Mouse (Mus musculus) heart, embryonic 10.5 days (tissue): ENCODE results near the gene Rell1. TPM values are rescaled to one million over a fixed set of nuclear protein-coding genes. Genes with fewer than 3 reads are reported as not detected.

Experiments
- DNase-seq: peaks from one replicate; pipeline ENCODE4 v3.0.0-alpha.2; 2017; ENCODE audit warnings: low spot score
- H3K27ac ChIP-seq: fragments of 300-500 bp; sonication (generic); 2 replicates; pipeline ENCODE4 v1.5.1; 2016; ENCODE audit warnings: mild to moderate bottlenecking
- H3K27me3 ChIP-seq: fragments of 300-500 bp; sonication (generic); 2 replicates; pipeline ENCODE4 v1.6.1; 2016; ENCODE audit warnings: mild to moderate bottlenecking; ENCODE audit not compliant: poor library complexity, insufficient read depth, severe bottlenecking
- H3K36me3 ChIP-seq: fragments of 300-500 bp; sonication (generic); 2 replicates; pipeline ENCODE4 v1.6.1; 2016; ENCODE audit warnings: mild to moderate bottlenecking, moderate library complexity
- H3K4me1 ChIP-seq: fragments of 300-500 bp; sonication (generic); 2 replicates; pipeline ENCODE4 v1.6.1; 2016; ENCODE audit warnings: mild to moderate bottlenecking
- H3K4me3 ChIP-seq: fragments of 300-500 bp; sonication (generic); 2 replicates; pipeline ENCODE4 v1.5.1; 2016; ENCODE audit warnings: mild to moderate bottlenecking, moderate library complexity
- H3K9me3 ChIP-seq: fragments of 300-500 bp; sonication (generic); 2 replicates; pipeline ENCODE4 v1.6.1; 2016; ENCODE audit warnings: mild to moderate bottlenecking, moderate library complexity
- WGBS: fragments of 180-500 bp; shearing (Covaris S2); methylation state at CpG from one replicate; pipeline ENCODE4 v1.1.7; 2016; 5-methylcytosine and 5-hydroxymethylcytosine counted together
- polyA plus RNA-seq: library from polyadenylated mRNA; unstranded; fragments of >200 nt; fragmentation: Nextera tagmentation; extraction: Ambion mirVana; gene quantifications from 2 replicates; pipeline ENCODE4 v1.2.1, GENCODE M21; 2016

The Rell1 gene
- polyA plus RNA-seq: 8.4 and 11.3 TPM in 2 replicates

DNA sequence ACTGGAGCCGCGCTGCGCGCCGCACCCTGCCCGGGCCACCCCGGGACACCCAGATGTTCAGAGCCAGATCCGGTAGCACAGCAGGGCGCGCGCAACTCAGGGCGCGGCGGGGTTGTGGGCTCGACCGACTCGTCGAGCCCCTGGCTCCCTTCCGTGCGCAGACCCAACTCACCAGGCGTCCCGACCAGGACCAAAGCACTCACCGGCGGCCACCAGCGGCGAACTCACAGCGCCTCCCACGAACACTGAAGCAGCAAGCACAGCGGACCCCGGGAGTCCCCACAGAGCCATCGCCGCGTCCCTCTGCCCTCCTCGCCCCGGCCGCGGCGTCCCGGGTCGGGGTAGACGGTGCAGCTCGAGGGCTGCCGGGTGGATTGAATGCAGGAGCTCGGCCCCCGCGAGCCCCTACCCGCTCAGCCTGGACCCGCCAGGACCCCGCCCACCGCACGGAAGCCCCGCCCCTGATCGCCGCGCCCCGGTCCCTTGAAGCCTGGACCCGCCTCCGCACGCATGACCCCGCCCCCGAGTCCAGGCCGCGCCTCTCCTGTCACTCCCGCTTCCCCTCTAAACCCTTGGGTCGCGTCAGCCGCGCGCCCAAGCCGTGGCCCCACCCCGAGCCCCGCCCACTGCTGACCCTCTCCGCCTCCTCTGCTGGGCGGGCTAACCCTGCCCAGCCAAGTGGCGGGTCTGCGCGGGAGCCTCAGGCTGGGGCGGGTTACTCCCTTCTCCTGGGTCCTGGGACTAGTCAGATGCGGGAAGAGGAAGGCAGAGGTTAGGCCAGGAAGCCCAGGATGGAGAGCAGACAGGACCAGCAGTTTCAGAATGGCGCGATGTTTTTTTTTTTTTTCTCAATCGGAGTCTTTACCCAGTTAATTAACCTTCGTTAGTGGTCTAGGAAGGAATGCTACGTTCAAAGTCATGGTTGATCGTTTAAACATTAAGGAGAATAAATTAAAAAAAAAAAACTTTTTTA, at the start of gene Rell1:
TSS of gene Rell1 (minus strand) at position 455 of the 973 bp plus-strand sequence.
- Histone ChIP-seq H3K4me3 (peak within 1 kb of the TSS; percentile 79), H3K36me3 (no peaks in the 10 kb centered on the region), H3K27ac (peak within 1 kb of the TSS; percentile 91), H3K4me1 (peaks cover 11% of the 10 kb centered on the region; the same call in 1 of the 2 replicates), H3K9me3 (no peaks in the 10 kb centered on the region), H3K27me3 (no peaks in the 10 kb centered on the region)
- WGBS: under 1% methylated on average over 85 of the region's 85 CpGs
- peak; percentile 99 for DNase-seq

DNA sequence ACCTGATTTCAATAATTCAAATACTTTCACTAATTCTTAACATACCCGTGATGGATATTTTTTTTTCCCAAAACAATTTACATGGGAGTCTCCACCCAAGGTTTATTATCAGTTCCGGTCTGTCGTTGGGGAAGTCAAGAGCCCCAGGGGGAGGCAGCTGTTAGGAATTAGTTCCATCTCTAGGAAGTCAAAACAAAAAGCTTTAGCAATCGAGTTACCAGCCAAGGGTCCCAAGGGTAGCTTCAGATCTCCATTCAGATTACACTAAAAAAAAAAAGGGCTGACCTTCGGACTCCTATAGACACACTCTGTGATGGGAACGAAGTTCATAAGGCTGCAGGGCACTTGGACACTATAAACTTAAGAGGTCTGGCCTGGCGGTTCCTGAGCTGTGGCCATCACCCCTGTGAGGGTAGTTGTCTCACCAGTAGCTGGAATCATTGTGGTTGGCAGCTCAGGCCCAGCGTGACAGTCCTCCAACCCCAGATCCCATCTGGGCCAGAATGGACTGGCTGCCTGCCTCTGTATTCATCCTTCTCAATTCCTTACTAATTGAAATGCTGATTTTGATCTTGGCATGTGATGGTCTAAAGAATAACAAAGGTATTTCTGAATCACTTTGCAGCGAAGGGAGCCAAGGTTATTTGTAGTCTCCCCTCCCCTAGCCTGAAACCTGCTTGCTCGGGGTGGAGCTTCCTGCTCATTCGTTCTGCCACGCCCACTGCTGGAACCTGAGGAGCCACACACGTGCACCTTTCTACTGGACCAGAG, 44.1 kb upstream of the Rell1 start:
- no peaks in the 10 kb centered on the region for H3K36me3 ChIP-seq
- H3K27me3 ChIP-seq: no peaks in the 10 kb centered on the region
- DNase-seq: no peak
- H3K4me3 ChIP-seq: no peak overlapping the region
- no peak overlapping the region for H3K27ac ChIP-seq
- 77% methylated on average over 13 of the region's 13 CpGs for WGBS
- H3K4me1 ChIP-seq: no peaks in the 10 kb centered on the region
- H3K9me3 ChIP-seq: no peaks in the 10 kb centered on the region

GRCm38 (mm10) chr5:64006548-64006947, 37.9 kb upstream of the Rell1 start:
- Histone ChIP-seq H3K27ac (no peak overlapping the region), H3K27me3 (no peaks in the 10 kb centered on the region), H3K4me1 (no peaks in the 10 kb centered on the region), H3K4me3 (no peak overlapping the region), H3K36me3 (no peaks in the 10 kb centered on the region), H3K9me3 (no peaks in the 10 kb centered on the region)
- no peak for DNase-seq
- 76% methylated on average over 4 of the region's 4 CpGs for WGBS

GRCm38 (mm10) chr5:64003302-64003701, 34.6 kb upstream of the Rell1 start:
- H3K4me1 ChIP-seq: no peaks in the 10 kb centered on the region
- no peaks in the 10 kb centered on the region for H3K36me3 ChIP-seq
- no peak overlapping the region for H3K27ac ChIP-seq
- no peak overlapping the region for H3K4me3 ChIP-seq
- DNase-seq: no peak
- no peaks in the 10 kb centered on the region for H3K27me3 ChIP-seq
- H3K9me3 ChIP-seq: no peaks in the 10 kb centered on the region
- 86% methylated on average over 8 of the region's 8 CpGs for WGBS

DNA sequence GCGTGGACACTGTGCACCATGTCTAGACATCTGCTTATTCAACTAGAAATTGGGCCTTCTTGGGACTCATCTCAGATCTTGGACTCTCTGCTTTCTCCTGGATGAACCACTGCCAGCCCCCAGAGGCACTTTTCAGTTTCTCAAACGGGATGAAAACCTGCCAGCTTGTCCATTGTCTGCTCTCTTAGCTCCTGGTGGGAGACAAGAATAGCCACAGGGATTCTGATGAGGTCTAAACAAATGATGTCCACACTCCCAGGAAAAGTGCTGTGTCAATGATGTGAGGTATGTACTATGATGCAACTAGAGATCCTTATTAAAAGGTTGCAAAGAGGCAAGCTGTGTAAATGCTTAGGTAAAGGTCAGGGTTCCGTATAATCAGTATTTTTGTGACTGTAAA, 25.2 kb upstream of the Rell1 start:
- Histone ChIP-seq H3K27ac (no peak overlapping the region), H3K4me1 (no peaks in the 10 kb centered on the region), H3K9me3 (no peaks in the 10 kb centered on the region), H3K27me3 (no peaks in the 10 kb centered on the region), H3K4me3 (no peak overlapping the region), H3K36me3 (no peaks in the 10 kb centered on the region)
- DNase-seq: no peak
- 62% methylated on average over 3 of the region's 3 CpGs for WGBS

GRCm38 (mm10) chr5:63990675-63991074, 22.0 kb upstream of the Rell1 start:
- Histone ChIP-seq H3K9me3 (no peaks in the 10 kb centered on the region), H3K27me3 (no peaks in the 10 kb centered on the region), H3K36me3 (no peaks in the 10 kb centered on the region), H3K27ac (no peak overlapping the region), H3K4me3 (no peak overlapping the region), H3K4me1 (no peaks in the 10 kb centered on the region)
- DNase-seq: no peak
- WGBS: 91% methylated on average over 3 of the region's 3 CpGs

GRCm38 (mm10) chr5:63986337-63986736, 17.6 kb upstream of the Rell1 start:
- H3K4me1 ChIP-seq: no peaks in the 10 kb centered on the region
- no peak overlapping the region for H3K4me3 ChIP-seq
- no peaks in the 10 kb centered on the region for H3K36me3 ChIP-seq
- no peak for DNase-seq
- 81% methylated on average over 6 of the region's 6 CpGs for WGBS
- H3K9me3 ChIP-seq: no peaks in the 10 kb centered on the region
- no peak overlapping the region for H3K27ac ChIP-seq
- H3K27me3 ChIP-seq: no peaks in the 10 kb centered on the region

GRCm38 (mm10) chr5:63982296-63982695, 13.6 kb upstream of the Rell1 start:
- H3K27ac ChIP-seq: no peak overlapping the region
- no peak overlapping the region for H3K4me3 ChIP-seq
- 51% methylated on average over 11 of the region's 11 CpGs for WGBS
- DNase-seq: no peak
- no peaks in the 10 kb centered on the region for H3K36me3 ChIP-seq
- no peaks in the 10 kb centered on the region for H3K27me3 ChIP-seq
- no peaks in the 10 kb centered on the region for H3K9me3 ChIP-seq
- no peaks in the 10 kb centered on the region for H3K4me1 ChIP-seq

GRCm38 (mm10) chr5:63970991-63971390, 2.3 kb upstream of the Rell1 start:
- no peaks in the 10 kb centered on the region for H3K27me3 ChIP-seq
- no peaks in the 10 kb centered on the region for H3K9me3 ChIP-seq
- no peak overlapping the region for H3K4me3 ChIP-seq
- H3K4me1 ChIP-seq: peaks cover 19% of the 10 kb centered on the region
- no peak overlapping the region for H3K27ac ChIP-seq
- H3K36me3 ChIP-seq: no peaks in the 10 kb centered on the region
- no peak for DNase-seq
- 83% methylated on average over 2 of the region's 2 CpGs for WGBS

- DNase-seq: no peak
- H3K27me3 ChIP-seq: no peaks in the 10 kb centered on the region
- WGBS: 22% methylated on average over 7 of the region's 7 CpGs
- H3K27ac ChIP-seq: 0 out of 2 replicates have a peak overlapping the region, but pooled peaks have one; percentile 56
- H3K9me3 ChIP-seq: no peaks in the 10 kb centered on the region
- H3K4me3 ChIP-seq: no peak overlapping the region
- H3K4me1 ChIP-seq: peaks cover 16% of the 10 kb centered on the region
- no peaks in the 10 kb centered on the region for H3K36me3 ChIP-seq
These were observed 1.6 kb upstream of the Rell1 start for GRCm38 (mm10) chr5:63970281-63970732.

GRCm38 (mm10) chr5:63969476-63970112, 897 bp upstream of the Rell1 start:
- peaks cover 11% of the 10 kb centered on the region; the same call in 1 of the 2 replicates for H3K4me1 ChIP-seq
- DNase-seq: no peak
- no peaks in the 10 kb centered on the region for H3K27me3 ChIP-seq
- H3K27ac ChIP-seq: peak overlapping the region; percentile 91
- no peaks in the 10 kb centered on the region for H3K9me3 ChIP-seq
- H3K36me3 ChIP-seq: no peaks in the 10 kb centered on the region
- WGBS: 26% methylated on average over 5 of the region's 5 CpGs
- H3K4me3 ChIP-seq: peak overlapping the region; percentile 79

DNA sequence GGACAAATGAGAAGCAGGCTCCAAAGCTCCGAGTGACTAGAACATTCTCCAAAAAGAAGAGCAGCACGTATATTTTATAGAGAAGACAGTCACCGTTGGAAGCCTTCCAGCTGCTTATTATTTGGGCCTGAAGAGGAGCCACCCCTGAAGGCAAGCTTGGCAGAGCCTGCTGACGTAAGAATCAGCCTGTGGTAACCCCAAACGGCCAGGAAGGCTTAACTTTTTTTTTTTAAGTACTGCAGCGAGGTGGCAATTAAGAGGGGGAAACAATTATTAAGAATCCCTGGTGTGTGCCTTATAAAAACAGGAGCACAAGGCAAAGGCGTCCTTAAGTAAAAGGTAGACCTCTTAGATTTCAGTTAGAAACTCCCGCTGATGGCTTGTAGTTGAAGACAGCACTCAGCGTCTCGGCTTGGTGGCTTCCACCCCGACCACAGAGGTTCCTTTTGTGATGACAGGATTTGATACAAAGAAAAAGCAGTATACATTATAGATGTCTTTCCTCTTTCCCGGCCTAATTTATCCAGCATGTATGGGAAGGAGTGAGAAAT, 1.0 kb downstream of the Rell1 start:
- Histone ChIP-seq H3K36me3 (no peaks in the 10 kb centered on the region), H3K9me3 (no peaks in the 10 kb centered on the region), H3K4me1 (peaks cover 11% of the 10 kb centered on the region; the same call in 1 of the 2 replicates), H3K27ac (0 out of 2 replicates have a peak overlapping the region, but pooled peaks have one; percentile 91), H3K4me3 (peak overlapping the region; percentile 79), H3K27me3 (no peaks in the 10 kb centered on the region)
- DNase-seq: no peak
- 9% methylated on average over 12 of the region's 12 CpGs for WGBS
